Mouse (Mus musculus) thymus, adult 2 months (tissue): ENCODE data around the gene Gramd1b.

Source experiments
- CTCF ChIP-seq: fragments of 200-500 bp; IDR thresholded peaks from 2 replicates; pipeline ENCODE4 v1.5.1; 2012; ENCODE audit warnings: mild to moderate bottlenecking, control low read depth, low read length, moderate library complexity, borderline replicate concordance; ENCODE audit not compliant: control insufficient read depth, poor library complexity, insufficient read depth; ENCODE audit errors: extremely low read depth
- POLR2A ChIP-seq: fragments of 200-500 bp; IDR thresholded peaks from 2 replicates; pipeline ENCODE4 v1.6.1; 2012; ENCODE audit warnings: mild to moderate bottlenecking, low read length, control low read depth, moderate library complexity; ENCODE audit not compliant: control insufficient read depth, poor library complexity, insufficient read depth; ENCODE audit errors: extremely low read depth

GRCm38 (mm10) chr9:40384781-40385180 lies 146.4 kb downstream of the Gramd1b start:
- TF ChIP-seq POLR2A (no peak), CTCF (no peak)
